Mouse (Mus musculus) small intestine, adult 2 months (tissue): ENCODE results near the gene Phykpl.

Experiments
- CTCF ChIP-seq: fragments of 200-500 bp; IDR thresholded peaks from 2 replicates; pipeline ENCODE4 v1.5.1; 2012; ENCODE audit warnings: low read depth, mild to moderate bottlenecking, control low read depth, inconsistent platforms, low read length, moderate library complexity, mixed read lengths; ENCODE audit not compliant: insufficient replicate concordance, insufficient read length; ENCODE audit errors: extremely low read depth
- POLR2A ChIP-seq: fragments of 200-500 bp; IDR thresholded peaks from 2 replicates; pipeline ENCODE4 v1.6.1; 2012; ENCODE audit warnings: low read depth, mild to moderate bottlenecking, control low read depth, inconsistent platforms, low read length, moderate library complexity

GRCm38 (mm10) chr11:51618894-51619408, 34.4 kb downstream of the Phykpl start:
- TF ChIP-seq CTCF = no peak
- TF ChIP-seq POLR2A = no peak
